Mouse (Mus musculus) embryonic fibroblast, embryonic 13.5 days (primary cell): ENCODE measurements around the gene Acacb. TPM values are rescaled to one million over a fixed set of nuclear protein-coding genes. Genes with fewer than 3 reads are reported as not detected.

Experiments
- H3K27ac ChIP-seq: 2 replicates; pipeline ENCODE4 v1.5.1; 2012; ENCODE audit warnings: low read length, control low read depth, inconsistent platforms; ENCODE audit not compliant: insufficient read depth
- H3K4me1 ChIP-seq: 2 replicates; pipeline ENCODE4 v1.6.1; 2011; ENCODE audit warnings: low read length; ENCODE audit not compliant: control insufficient read depth, insufficient read depth
- H3K4me3 ChIP-seq: 2 replicates; pipeline ENCODE4 v1.5.1; 2011; ENCODE audit warnings: mild to moderate bottlenecking, control low read depth, low read length; ENCODE audit not compliant: insufficient read depth
- CTCF ChIP-seq: IDR thresholded peaks from 2 replicates; pipeline ENCODE4 v1.5.1; 2011; ENCODE audit warnings: mild to moderate bottlenecking, control low read depth, low read length, moderate library complexity, borderline replicate concordance; ENCODE audit not compliant: insufficient read depth
- POLR2A ChIP-seq: IDR thresholded peaks from 2 replicates; pipeline ENCODE4 v1.6.1; 2011; ENCODE audit warnings: low read depth, mild to moderate bottlenecking, control low read depth, low read length, moderate library complexity
- polyA plus RNA-seq: library from polyadenylated mRNA; stranded (reverse); fragments of >200 nt; gene quantifications from 2 replicates; pipeline ENCODE4 v1.2.4, GENCODE M21; 2011; ENCODE audit warnings: low read depth; ENCODE audit not compliant: missing spikeins, insufficient read length

Acacb gene
- polyA plus RNA-seq, 1 experiment = 1.6 TPM

- no peak overlapping the region for H3K27ac ChIP-seq
- peaks cover 8% of the 10 kb centered on the region for H3K4me1 ChIP-seq
- H3K4me3 ChIP-seq = no peak overlapping the region
- no peak for TF ChIP-seq POLR2A
- TF ChIP-seq CTCF = peak; percentile 28; the same call in 1 of the 2 replicates
These were observed 12.2 kb upstream of the Acacb start for GRCm38 (mm10) chr5:114134091-114134534.

DNA sequence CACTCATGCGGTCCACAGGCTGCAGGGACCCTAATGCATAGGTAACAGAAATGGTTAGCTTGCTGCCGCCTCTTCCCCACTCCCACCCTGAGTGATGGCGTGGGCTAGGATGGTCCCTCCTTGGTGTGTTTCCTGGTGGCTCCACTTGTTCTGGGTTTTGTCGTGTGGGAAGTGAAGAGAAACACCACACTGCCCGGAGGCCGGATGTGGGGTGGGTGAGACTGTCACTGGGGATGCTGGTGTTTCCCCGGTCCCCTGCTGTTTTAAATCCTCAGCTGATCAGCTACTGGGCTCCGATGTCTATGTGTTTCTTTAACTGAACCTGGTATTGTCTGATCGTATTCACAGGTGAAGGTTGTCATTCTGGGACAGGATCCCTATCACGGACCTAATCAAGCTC, 10.8 kb upstream of the Acacb start:
- H3K4me1 ChIP-seq = peaks cover 8% of the 10 kb centered on the region
- TF ChIP-seq CTCF (no peak), POLR2A (no peak)
- no peak overlapping the region for H3K27ac ChIP-seq
- no peak overlapping the region for H3K4me3 ChIP-seq

GRCm38 (mm10) chr5:114137481-114138276, 8.7 kb upstream of the Acacb start:
- no peak overlapping the region for H3K4me3 ChIP-seq
- TF ChIP-seq CTCF = no peak
- no peak for TF ChIP-seq POLR2A
- H3K27ac ChIP-seq = no peak overlapping the region

GRCm38 (mm10) chr5:114138277-114139164, 7.8 kb upstream of the Acacb start:
- Histone ChIP-seq H3K27ac (no peak overlapping the region), H3K4me3 (no peak overlapping the region), H3K4me1 (peaks cover 8% of the 10 kb centered on the region)
- no peak for TF ChIP-seq POLR2A
- no peak for TF ChIP-seq CTCF

More at GRCm38 (mm10) chr5:114137481-114138276, 8.7 kb upstream of the Acacb start:
- peaks cover 8% of the 10 kb centered on the region for H3K4me1 ChIP-seq

DNA sequence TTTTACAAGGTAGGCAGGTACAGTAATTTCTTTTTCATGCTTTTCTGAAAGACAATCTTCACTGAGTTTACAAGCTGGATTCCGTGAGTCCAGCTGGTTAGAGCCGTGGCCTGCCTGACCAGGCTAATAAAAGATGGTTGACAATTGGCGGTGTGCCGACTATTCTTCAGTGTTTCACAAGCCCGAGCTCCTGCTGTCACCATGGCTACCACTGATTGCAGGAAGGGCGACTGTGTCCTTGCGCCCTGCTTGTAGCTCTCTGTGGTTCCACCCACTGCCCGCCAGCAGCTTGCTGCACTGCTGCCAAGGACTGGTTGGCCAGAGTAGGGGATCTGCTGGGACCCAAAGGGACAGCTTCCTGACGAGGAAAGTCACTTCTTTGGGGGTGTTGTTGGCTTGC, 7.2 kb upstream of the Acacb start:
- TF ChIP-seq CTCF = no peak
- TF ChIP-seq POLR2A = no peak
- H3K4me1 ChIP-seq = peaks cover 8% of the 10 kb centered on the region
- H3K4me3 ChIP-seq = no peak overlapping the region
- no peak overlapping the region for H3K27ac ChIP-seq

GRCm38 (mm10) chr5:114147043-114147972, 973 bp downstream of the Acacb start:
- no peaks in the 10 kb centered on the region for H3K4me1 ChIP-seq
- H3K27ac ChIP-seq = no peak overlapping the region
- no peak for TF ChIP-seq POLR2A
- TF ChIP-seq CTCF = no peak
- no peak overlapping the region for H3K4me3 ChIP-seq

DNA sequence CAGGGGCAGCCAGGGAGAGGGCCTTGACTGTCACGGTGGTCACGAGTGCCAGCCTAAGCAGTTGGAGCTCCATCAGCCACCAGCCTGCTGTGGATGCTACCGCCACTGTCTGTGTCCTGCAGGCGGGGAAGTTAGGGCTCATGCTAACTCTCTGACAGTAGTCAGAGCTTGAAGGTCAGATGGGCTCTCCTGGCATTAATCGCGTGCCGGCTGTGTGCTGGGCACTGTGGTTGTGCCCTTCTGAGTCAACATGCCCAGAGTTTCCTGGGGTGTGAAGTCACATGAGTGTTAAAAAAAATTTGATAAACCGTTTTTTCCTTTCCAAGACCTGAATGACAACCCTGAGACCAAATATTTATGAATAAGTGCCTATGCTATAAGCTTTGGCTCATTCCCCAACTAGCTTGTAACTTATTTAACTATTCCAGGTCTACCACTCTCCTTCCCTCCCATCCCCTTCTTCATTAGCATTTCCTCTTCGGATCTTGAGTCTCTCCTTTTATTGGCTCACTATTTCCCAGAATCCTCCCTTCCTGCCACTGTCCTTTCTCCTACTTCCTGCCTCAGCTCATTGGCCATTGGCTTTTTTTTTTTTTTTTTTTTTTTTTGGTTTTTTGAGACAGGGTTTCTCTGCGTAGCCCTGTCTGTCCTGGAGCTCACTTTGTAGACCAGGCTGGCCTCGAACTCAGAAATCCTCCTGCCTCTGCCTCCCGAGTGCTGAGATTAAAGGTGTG, 6.2 kb downstream of the Acacb start:
- H3K4me3 ChIP-seq = no peak overlapping the region
- no peaks in the 10 kb centered on the region for H3K4me1 ChIP-seq
- no peak for TF ChIP-seq POLR2A
- no peak for TF ChIP-seq CTCF
- no peak overlapping the region for H3K27ac ChIP-seq

GRCm38 (mm10) chr5:114153490-114153889, 7.2 kb downstream of the Acacb start:
- Histone ChIP-seq H3K4me3 (no peak overlapping the region), H3K4me1 (no peaks in the 10 kb centered on the region), H3K27ac (no peak overlapping the region)
- TF ChIP-seq CTCF (no peak), POLR2A (no peak)

DNA sequence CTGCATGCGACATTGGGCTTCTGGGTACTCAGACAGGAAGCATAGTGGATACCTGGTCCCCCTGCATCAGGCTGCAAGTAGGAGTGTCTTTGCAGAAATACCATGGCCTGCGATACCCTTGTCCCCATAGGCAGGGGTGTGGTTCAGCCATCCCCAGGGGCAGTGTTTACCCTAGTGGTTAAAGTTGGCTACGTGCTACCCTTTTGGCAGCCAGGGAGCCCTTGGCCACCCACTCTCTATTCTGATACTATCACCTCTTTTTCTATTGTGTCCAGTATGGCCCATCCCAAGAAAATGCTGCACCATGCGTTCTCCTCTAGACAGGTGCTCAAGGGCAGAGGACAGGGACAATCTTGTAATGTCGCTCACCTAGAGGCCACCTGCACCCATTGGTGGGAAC, 8.4 kb downstream of the Acacb start:
- Histone ChIP-seq H3K4me3 (no peak overlapping the region), H3K27ac (no peak overlapping the region), H3K4me1 (no peaks in the 10 kb centered on the region)
- TF ChIP-seq POLR2A (no peak), CTCF (no peak)
